Mouse (Mus musculus) megakaryocyte, adult 5-6 weeks (primary cell): Measurements from ENCODE around the gene Tmem8. TPM values are rescaled to one million over a fixed set of nuclear protein-coding genes. Genes with fewer than 3 reads are reported as not detected.
"Not testable (repeated sequence)": the region's sequence is repeated elsewhere in the genome, so short reads cannot be mapped to it uniquely, and the experiment has no call there.

Source experiments
- ATAC-seq: 2 replicates; pipeline ENCODE4 v1.8.0; 2016; ENCODE audit warnings: mild to moderate bottlenecking, inconsistent platforms; ENCODE audit not compliant: poor library complexity, severe bottlenecking
- total RNA-seq, 2 experiments: library from RNA; stranded (forward) in 1 of 2; stranded (reverse) in 1 of 2; fragments of 153-499, 151-499 nt in 1 of 2; fragments of 221-1000, 200-1000 nt in 1 of 2; gene quantifications; 2 replicates each; pipeline versions ENCODE4 v1.2.3 to v1.2.4; 2015 to 2017

The Tmem8 gene
- total RNA-seq, 2 experiments from 2014 or later, result 11.6 to 13.1 TPM

DNA sequence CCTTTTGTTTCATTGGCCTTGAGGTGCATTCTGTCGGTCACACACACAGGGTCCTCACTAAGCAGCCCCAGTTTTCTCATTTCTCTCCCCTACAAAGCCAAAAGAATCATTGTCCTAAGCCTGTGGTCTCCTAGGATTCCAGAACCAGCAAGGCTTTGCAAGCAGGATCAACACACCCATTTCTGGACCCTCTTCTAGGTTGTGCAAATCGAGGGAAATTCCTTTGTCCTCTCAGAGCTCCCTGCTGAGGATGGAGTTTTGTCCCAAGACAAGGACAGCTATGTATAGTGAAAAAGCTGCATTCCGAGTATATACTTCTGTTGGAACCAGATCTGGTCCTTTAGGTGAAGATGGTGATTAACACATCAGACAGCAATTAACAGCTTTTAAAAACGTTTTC, 2.9 kb upstream of the Tmem8 start:
- no peak for ATAC-seq

DNA sequence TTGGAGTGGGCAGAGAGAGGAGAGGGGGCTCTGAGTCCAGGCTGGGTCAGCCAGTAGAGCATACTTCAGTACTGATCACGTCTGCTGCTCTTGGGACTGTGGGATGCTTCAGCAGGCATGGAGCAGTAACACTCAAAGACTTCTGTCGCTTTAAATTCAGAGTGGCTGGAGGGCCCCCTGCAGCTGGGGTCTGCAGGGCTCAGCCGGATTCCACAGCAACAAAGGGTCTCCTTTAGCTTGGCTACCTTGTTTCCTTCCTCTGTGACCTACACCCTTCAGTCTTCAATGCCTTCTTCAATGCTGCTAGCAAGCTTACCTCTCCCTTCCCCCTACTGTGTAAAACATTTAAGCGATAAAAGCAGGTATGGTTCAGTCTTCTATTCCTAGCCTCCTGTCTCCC, 2.1 kb upstream of the Tmem8 start:
- ATAC-seq, result no peak

DNA sequence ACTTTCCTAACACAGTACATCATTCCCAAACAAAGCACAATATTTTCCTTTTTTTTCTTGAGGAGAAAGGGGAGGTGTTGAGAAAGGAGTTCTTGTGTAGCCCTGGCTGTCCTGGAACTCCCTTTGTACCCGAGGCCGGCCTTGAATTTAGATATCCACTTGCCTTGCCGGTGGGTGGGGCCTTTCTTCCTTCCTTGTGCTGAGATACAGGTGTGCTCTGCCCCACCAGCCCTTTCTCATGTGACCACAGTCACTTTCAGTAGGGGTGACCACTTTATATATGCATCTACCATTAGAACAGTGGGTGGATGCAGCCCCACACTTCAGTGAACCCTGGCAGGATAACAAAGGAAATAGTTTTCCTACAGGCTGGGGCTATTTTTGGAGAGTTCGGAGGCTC, 1.4 kb upstream of the Tmem8 start:
- no peak for ATAC-seq

DNA sequence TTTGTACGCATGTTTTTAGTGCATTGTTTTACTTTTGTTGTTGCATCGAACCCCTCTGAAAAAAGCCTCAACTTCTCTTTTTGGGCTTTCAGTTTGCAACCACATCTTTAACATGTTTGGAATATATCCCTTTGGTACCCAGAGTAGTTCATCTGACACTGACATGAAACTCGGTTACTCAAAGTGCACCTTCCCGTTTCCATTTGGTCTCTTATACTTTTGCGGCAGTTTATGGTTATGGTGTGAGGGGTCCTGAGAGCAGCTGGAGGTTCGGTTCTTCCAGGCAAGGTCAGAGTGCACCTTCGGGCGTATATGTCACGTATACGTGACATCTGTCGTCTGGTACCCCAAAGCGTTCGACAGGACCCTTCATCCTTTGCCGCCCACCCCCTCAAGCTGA, 348 bp upstream of the Tmem8 start:
- ATAC-seq, result 0 out of 2 replicates have a peak, but pooled peaks have one; percentile 11

DNA sequence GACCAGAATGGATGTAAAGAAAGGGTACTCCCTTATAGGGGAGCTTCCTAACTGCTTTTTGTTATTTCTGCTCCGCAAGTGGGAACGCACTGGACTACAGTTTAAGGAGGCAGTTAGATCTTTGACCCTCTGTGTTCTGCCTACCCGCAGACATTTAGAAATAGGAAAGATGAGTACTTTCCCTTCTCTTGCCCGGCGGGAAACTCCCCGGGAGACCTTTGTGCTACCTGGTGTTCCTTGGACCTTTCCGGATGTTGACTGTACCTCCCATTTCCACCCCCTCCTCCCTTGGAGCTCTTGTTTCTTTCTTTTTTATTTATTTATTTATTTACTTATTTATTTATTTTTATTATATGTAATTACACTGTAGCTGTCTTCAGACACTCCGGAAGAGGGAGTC, 962 bp downstream of the Tmem8 start:
- ATAC-seq, result no peak

DNA sequence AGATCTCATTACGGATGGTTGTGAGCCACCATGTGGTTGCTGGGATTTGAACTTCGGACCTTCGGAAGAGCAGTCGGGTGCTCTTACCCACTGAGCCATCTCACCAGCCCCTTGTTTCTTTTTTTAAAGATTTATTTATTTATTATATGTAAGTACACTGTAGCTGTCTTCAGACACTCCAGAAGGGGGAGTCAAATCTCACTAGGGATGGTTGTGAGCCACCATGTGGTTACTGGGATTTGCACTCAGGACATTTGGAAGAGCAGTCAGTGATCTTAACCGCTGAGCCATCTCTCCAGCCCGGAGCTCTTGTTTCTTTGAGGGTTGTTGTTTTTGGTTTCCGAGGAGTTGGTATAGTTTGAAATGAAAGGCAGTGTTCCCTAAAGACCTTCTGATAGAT, 1.4 kb downstream of the Tmem8 start:
- ATAC-seq, result not testable (repeated sequence)

DNA sequence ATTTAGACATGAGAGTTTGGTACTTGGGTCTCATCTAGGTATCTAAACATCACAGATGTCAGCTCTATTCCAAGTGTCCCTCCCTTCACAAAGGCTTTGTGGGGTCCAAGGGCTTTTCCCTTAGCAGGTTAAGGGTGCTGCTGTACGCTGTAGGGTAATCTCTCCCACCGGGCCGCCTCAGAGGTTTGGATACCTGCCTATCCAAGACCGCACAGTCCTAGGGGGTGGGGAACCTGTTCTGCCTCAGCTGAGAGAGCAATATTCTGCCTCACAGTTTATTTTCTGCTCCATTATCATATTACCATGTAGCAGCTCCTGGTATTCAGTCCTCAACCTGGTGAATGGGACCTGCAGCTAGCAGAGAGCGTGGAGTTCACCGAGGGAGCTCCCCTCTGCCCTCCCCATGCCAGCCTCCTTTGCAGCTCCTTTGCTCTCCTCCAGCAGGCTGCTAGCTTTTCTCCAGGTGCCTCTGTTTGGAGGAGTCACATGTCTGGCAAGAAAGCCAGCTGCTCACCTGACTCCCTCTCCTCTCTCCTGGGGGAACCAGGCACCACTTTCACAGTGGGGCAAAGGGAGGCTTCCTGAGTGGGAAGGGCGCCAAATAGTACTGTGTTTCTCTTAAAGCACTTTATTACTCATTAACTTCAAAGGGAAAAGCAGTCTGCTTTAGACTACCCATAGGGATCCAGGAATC, 2.3 kb downstream of the Tmem8 start:
- ATAC-seq, result no peak

DNA sequence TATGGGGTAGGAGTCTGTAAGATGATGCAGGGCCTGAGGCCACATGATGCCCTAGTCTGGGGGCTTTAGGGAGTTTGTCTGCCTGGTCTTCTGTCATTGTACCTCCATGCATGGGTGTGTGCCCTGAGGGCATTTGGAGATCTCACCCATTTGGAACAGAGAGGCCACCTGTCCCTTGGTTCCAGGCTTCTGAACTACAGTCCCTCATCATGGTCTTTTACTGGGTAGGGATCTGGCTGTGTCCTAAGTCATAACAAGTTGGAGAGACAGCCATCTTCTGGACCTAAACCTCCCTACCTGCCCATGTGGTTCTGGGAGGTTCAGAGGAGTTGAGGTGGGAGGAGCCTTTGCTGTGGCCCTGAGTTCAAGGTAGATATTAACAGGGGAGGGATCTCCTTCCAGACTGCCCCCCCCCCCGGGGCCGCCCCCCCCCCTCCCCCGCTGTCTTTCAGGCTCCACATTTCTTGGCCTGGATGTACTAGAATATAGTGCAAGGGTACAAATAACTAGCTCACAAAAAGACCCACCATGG, 2.9 kb downstream of the Tmem8 start:
- ATAC-seq, result no peak

DNA sequence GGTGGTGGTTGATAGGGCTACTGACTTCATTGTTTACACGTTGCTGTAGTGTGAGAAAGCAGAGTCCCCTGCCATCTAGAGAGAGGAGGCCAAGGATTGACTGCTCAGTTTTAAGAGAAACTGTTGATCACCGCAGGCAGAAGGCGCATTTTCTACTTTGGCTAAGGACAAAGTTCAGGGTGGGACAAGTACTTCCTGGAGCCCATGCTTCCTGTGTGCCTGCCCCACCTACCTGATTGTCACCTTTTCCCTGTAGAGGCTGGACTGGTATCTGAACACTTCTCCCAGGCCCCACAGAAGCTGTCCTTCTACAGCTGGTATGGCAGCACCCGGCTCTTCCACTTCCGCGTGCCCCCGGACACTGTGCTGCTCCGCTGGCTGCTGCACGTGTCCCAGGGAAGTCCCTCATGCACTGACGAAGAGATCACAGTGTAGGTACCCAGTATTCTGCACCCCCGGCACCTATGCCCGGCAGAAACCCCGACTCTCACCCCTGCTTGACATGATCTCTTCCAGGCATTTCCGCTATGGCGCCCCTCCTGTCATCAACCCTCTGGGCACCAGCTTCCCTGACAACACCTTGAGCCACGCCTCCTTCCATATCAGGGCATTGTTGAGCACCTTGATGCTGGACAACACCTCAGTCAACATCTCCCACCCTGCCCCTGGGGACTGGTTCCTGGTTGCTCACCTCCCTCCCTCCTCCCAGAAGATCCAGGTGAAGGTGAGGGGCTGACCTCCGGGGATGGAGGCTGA, 3.6 kb downstream of the Tmem8 start:
- ATAC-seq, result no peak

DNA sequence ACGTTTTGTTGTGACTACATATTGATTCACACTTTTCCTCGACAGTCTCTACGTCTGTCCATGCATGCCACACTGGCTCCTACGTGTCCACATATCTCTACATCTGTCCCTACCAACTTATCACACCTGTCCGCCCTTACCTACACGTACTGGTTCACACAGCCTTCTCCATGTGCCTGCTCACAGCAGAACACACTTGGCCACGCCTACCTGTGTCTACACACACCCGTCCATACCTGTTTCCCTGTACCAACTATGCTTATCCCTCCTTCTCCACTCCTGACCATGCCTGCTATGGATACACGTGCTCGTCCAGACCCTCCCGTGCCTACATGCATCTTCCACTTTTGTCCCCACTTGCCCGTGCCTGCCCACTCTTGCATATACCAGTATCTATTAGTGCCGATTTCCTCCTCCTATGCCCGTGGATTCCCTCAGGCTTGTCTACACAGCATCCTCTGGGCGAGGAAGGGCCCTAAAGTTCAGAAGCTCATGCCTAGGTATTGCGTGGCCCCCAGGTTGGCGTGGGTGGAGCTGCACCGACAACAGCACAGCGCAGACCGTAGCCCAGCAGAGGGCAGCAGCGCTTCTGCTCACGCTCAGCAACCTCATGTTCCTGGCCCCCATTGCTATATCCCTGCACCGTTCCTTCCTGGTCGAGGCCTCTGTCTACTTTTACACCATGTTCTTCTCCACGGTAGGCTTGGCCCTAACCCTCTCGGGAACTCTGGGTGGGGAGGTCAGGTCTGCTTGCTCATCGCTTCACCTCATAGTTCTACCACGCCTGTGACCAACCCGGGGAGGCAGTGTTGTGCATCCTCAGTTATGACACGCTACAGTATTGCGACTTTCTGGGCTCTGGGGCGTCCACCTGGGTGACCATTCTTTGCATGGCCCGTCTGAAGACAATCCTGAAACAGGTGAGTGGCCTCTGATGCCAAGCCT, 6.9 kb downstream of the Tmem8 start:
- ATAC-seq, result peak; percentile 72

DNA sequence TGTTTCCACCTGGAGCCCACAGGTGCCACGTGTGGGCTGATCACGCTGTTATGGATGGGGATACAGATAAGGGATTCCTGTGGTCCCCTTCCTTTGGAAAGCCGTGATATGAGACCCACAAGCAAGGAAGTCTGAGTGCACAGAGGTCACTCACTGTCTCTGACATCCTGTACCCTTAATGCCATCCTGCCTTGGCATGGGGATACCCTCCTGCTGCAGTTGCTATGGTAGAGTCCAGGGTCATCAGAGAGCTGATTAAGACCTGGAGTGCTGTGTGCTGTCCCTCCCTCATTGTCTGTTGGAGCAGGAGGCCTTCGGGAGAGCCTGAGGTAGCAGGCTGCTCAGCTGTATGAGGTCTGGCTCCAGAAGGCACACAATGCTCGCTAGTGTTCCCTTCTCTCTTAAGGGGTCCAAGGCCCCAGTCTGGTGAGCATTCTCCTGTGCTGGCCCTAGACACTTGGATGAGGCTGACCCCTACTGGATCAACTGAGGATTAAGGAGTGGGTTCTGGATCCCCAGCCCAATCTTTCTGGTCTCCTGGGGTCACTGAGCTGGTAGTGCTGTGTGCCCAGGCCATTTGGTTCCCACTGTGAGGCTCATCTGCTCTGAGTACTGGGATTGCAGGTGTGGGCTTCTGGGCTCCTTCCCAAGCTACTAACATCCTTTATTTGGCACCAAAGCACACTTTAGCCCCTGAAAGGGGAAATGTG, 9.5 kb downstream of the Tmem8 start:
- ATAC-seq, result no peak

DNA sequence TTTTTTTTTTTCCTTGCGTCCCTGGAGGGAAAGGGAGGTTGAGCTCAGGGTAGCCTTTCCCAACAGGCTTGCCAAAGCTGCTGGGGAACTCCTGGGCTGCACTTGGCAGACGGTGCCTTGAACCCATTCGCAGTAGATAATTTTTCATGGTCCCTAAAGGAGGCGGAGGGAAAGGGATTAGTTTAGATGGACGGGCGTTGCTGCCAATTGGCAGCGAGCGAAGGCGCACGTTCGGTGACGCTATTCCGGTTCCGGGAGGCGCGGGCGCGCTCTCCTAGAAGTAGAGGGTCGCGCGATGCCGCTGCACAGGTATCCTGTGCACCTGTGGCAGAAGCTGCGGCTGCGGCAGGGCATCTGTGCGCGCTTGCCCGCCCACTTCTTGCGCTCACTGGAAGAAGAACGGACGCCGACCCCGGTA, 10.2 kb downstream of the Tmem8 start, which contains the start of gene Mrpl28:
Gene Mrpl28 (plus strand): TSS at position 234 of the 418 bp plus-strand sequence.
- ATAC-seq, result peak; percentile 91

DNA sequence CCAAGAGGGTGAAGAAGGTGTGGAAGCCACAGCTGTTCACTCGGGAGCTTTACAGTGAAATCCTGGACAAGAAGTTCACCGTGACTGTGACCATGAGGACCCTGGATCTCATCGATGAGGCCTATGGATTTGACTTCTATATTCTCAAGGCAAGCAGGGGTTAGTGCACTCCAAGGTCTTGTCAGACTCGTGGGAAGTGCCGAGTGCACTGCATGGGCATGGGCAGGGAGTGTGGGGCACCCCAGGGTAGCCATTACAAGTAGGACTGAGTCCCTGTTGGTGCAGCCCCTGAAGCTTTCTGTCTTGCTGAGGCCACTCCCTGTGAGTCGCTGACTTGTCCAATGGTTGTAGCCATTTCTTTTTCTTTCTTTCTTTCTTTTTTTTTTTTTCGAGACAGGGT, 11.5 kb downstream of the Tmem8 start:
- ATAC-seq, result no peak

DNA sequence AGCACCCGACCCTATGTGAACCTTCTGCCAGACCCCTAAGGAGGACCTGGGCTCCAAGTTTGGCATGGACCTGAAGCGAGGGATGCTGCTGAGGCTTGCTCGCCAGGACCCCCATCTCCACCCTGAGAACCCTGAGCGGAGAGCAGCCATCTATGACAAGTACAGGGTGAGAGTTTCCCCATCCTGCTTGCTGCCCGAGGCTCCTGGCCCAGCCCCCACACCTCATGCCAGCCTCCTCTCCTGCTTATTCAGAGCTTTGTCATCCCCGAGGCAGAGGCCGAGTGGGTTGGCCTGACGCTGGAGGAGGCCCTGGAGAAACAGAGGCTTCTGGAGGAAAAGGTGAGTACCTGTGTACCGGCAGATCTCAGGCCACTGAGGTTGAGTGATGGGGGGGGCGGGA, 12.1 kb downstream of the Tmem8 start:
- ATAC-seq, result no peak

DNA sequence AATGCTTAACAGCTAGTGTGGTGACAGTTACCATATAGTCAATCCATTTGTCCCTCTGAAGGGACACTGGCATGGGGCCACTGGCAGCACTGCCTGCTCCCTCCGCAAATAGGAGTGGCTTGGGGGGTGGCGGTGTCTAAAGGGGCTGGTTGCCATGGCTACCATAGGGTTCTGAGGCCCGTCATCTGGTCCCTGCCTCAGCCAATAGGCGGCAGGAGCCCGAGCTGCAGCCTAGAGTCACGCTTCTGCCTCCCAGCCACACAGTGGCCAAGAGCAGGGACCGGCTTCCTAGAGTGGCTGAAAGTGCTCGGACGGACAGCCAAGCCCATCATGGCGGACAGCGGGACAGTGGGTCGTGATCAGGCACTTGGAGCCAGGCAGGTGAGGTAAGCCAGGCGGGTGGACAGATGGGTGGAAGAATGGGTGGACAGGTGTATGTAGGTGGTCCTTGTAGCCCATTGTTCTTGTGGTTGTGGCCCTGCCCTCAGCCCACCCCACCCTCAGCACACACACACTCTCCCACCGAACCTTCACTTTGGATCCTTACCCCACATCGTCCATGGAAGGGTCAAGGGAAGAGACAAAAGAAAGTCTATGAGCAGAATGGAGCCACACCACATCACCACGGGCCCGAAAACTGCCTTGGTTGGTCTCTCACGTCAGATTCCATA, 18.1 kb downstream of the Tmem8 start:
- ATAC-seq, result no peak

DNA sequence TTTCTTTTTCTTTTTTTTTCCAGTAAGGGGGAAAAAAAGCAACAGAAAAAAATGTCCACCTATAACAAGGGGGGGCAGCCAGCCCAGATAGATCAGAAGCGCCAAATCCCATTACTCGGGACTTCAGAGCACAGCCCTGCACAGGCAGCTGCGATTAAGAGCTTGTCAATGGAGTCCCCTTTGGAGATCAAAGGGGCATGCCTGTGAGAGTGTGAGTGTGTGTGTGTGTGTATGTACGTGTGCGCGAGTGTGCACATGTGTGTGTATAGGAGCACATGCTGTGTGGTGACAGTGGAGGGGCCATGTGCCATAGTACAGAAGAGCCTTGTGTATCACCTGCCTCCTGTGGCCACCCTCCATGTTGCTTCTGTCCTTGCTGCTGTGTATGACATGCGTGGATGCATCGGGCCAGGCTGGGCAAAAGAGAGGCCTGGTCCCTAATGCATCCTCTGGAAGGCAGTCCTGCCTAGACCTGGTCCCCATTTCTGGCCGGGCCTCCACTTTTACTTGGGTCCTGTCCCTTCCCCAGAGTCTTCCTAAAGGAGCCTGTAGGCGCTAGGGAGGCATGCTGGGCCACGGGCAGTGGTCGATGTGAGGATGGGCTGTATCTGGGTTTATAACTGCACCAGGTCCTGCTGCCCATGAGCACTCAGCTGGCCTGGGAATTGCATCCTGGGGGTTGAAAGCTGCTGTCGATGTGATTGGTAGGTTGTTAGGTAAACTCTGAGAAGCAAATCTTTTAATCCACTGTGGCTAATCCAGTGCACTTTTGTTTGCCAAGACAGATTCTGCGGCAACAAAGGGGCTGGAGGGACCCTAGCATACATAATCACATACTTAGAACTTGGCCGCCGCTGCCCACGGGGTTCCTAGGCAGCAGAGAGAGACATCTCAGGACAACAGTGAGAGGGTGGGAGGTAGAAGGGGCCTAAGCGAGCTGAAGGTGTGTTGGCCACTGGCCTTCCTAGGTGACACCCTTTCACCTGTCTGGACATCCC, 19.1 kb downstream of the Tmem8 start:
- ATAC-seq, result no peak

DNA sequence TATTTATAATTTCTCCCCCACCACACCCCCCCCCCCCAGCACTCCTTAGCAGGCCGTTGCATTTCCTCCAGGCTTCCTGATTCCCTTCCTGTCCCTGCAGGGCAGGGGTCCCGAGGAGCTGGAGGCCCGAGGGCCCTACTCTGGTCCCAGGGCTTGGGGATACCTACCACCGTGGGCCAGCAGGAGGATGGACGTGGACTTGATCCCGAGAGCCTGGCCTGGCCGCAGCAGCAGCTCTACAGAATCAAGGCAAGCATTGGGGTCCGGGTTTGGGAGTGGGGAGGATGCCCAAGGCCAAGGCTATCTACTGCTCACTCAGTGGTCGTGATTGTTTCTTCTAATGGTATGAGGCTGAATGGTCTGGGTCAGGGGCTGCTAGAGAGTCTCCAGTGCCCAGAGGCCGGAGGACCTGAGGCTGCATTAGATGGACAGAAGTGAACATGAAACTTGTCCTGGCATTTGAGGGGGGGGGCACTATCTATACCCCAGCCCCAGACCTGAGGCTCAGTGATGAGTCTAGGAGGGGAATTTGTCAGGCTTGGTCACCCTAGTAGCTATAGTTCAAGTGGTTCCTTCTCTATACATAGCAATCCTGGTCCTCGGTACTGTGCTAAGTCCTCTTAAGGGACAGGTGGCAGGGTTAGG, 24.1 kb downstream of the Tmem8 start:
- no peak for ATAC-seq

DNA sequence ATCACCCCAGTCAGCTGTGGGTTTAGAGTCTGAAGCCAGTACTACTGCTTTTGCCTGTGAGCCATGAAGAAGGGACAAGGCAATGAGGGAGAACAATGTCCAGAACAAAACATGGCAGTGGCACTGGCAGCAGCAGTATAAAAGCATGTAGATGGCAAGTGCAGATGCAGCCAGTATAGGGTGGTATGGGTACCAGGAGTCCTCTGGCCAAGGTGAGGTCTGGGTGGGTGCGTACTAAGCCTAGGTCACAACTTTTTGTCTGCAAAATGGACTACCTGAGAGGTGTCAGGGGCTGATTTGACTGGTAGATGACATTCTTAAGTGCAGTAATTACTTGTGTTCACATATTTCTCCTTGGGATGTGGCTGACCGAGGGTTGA, 24.6 kb downstream of the Tmem8 start:
- ATAC-seq, result no peak
